Mouse (Mus musculus): ENCODE results near the gene Tubb3. TPM values are rescaled to one million over a fixed set of nuclear protein-coding genes. Genes with fewer than 3 reads are reported as not detected.
"Not testable (repeated sequence)": the region's sequence is repeated elsewhere in the genome, so short reads cannot be mapped to it uniquely, and the experiment has no call there.

The Tubb3 gene
- polyA plus RNA-seq, 1 experiment, result 1.4 TPM

DNA sequence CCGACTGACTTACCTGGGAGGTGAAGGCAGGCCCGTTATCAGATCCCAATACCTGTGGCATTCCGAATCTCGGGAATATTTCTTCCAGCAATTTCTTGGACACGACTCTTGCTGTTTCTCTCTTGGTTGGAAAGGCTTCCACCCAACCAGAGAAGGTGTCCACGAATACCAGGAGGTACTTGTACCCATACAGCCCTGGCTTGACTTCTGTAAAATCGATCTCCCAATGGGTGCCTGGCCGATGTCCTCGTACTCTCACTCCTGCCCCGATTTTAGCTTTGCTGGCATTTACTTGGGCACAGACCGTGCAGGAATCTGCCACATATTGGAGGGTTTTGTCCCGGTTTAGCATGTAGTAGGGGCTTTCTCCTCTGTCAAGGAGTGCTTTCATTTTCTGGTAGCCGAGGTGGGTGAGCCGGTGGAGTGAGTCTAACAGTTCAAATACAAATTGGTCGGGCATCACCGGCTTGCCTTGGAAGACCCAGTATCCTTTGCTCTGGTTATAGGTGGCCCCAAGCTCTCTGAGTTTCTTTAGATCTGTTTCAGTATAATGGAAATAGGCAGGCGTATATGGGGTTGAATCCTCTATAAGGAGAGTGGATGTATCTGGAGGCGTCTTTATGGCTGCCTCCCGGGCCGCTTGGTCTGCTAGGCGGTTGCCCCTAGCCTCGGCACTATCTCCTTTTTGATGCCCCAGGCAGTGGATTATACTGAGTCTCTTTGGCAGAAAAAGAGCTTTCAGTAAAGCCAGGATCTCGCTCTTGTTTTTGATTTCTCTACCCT is 17.9 kb downstream of the Tubb3 start:
- 94% methylated on average over 23 of the region's 23 CpGs for WGBS
- no peak for DNase-seq
- Histone ChIP-seq H3K4me3 (replicated peaks; ENCODE audit: extremely low read depth, low read depth, low read length) (no peak overlapping the region), H3K4me1 (ENCODE audit: control insufficient read depth, insufficient read depth, low read length) (no peaks in the 10 kb centered on the region)
- no peak for TF ChIP-seq CTCF (IDR thresholded peaks at IDR 0.05; ENCODE audit: insufficient read depth, low read length)
- TF ChIP-seq POLR2A (IDR thresholded peaks at IDR 0.05; ENCODE audit: borderline replicate concordance, extremely low read depth, low read depth, low read length), result no peak

- H3K4me3 ChIP-seq (replicated peaks; ENCODE audit: extremely low read depth, low read depth, low read length); H3K4me1 ChIP-seq (ENCODE audit: control insufficient read depth, insufficient read depth, low read length); DNase-seq: not testable (repeated sequence)
- WGBS, result 96% methylated on average over 15 of the region's 15 CpGs
Observed at GRCm38 (mm10) chr8:123429722-123430013, 18.4 kb downstream of the Tubb3 start.

DNA sequence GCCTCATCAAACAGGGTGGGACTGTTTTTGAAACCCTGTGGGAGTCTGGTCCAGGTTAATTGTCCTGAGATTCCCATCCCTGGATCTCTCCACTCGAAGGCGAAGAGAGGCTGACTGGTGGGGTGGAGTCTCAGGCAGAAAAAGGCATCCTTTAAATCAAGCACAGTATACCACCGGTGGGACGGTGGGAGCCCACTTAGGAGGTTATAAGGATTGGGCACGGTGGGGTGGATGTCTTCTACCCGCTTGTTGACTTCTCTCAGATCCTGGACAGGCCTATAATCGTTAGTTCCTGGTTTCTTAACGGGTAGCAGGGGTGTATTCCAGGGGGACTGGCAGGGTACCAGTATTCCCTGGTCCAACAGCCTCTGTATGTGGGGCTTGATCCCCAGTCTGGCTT is 19.7 kb downstream of the Tubb3 start:
- not testable (repeated sequence) for H3K4me1 ChIP-seq (ENCODE audit: control insufficient read depth, insufficient read depth, low read length); H3K4me3 ChIP-seq (replicated peaks; ENCODE audit: extremely low read depth, low read depth, low read length); DNase-seq
- 89% methylated on average over 8 of the region's 8 CpGs for WGBS

DNA sequence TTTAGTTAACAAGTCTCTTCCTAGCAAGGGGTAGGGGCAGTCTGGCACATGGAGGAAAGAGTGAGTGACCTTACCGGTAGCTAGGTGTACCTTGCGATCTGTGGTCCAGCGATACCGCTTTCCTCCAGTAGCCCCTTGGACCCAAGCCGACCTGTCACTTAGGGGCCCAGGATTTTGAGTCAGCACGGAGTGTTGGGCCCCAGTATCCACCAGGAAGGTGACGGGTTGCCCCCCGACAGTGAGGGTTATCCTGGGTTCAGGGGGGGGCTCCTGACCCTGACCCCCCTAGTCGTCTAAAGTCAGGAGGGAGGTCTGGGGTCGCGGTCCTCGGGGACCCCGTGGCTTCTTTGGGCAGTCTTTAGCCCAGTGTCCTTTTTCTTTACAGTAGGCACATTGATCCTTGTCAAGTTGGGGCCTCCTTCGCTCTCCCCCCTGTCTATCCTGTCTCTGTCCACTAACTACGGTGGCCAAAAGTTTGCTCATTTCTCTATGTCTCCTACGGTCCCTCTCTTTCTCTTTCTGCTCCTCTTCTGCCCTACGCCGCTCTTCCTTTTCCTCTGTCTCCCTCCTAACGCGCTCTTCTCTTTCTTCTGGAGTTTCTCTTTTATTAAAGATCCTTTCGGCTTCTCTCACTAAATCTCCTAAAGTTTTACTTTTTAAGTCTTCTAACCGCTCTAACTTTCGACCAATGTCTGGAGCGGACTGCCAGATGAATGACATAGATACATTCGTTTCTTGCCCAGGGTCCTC is 20.6 kb downstream of the Tubb3 start:
- TF ChIP-seq CTCF (IDR thresholded peaks at IDR 0.05; ENCODE audit: insufficient read depth, low read length), result no peak
- TF ChIP-seq POLR2A (IDR thresholded peaks at IDR 0.05; ENCODE audit: borderline replicate concordance, extremely low read depth, low read depth, low read length), result no peak
- 94% methylated on average over 25 of the region's 25 CpGs for WGBS
- Histone ChIP-seq H3K4me3 (replicated peaks; ENCODE audit: extremely low read depth, low read depth, low read length) (no peak overlapping the region), H3K4me1 (ENCODE audit: control insufficient read depth, insufficient read depth, low read length) (no peaks in the 10 kb centered on the region)
- DNase-seq, result no peak

GRCm38 (mm10) chr8:123432381-123432780 is 21.2 kb downstream of the Tubb3 start:
- Histone ChIP-seq H3K4me1 (ENCODE audit: control insufficient read depth, insufficient read depth, low read length) (no peaks in the 10 kb centered on the region), H3K4me3 (replicated peaks; ENCODE audit: extremely low read depth, low read depth, low read length) (no peak overlapping the region)
- DNase-seq, result no peak
- WGBS, result 95% methylated on average over 16 of the region's 16 CpGs
- TF ChIP-seq POLR2A (IDR thresholded peaks at IDR 0.05; ENCODE audit: borderline replicate concordance, extremely low read depth, low read depth, low read length) (no peak), CTCF (IDR thresholded peaks at IDR 0.05; ENCODE audit: insufficient read depth, low read length) (no peak)

DNA sequence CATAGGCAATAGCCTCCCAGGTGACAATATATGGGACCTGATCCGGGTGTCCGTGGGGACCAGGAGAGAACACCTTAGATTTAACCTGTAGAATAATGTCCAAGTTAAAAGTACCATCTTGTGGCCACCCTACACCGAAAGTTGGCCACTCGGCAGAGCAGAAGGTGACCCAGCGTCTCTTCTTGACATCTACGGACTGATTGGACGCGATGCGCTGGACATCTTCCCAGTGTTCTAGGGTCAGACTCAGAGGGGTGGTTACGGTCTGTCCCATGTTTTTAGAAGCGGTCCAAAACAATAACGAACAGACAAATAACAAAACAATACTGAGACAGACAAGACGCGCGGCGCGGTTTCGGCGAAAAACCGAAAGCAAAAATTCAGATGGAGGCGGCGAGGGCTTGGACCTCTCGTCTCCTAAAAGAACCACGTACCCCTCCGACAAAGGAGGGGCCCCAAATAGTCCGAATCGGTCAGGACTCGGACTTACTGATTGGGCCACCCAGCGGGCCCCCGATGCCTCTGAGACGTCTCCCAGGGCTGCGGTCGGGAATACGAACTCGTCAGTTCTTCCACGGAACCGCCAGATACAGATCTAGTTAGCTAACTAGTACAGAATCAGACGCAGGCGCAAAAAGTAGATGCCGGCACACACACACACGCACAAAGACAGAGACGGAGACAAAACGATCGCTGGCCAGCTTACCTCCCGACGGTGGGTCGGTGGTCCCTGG is 22.2 kb downstream of the Tubb3 start:
- WGBS, result 96% methylated on average over 47 of the region's 47 CpGs
- DNase-seq, result not testable (repeated sequence)

GRCm38 (mm10) chr8:123441788-123442187 is 30.6 kb downstream of the Tubb3 start:
- Histone ChIP-seq H3K4me1 (ENCODE audit: control insufficient read depth, insufficient read depth, low read length) (peaks cover 3% of the 10 kb centered on the region; the same call in 1 of the 2 replicates), H3K4me3 (replicated peaks; ENCODE audit: extremely low read depth, low read depth, low read length) (no peak overlapping the region)
- WGBS, result 88% methylated on average over 2 of the region's 2 CpGs
- DNase-seq, result no peak
- no peak for TF ChIP-seq CTCF (IDR thresholded peaks at IDR 0.05; ENCODE audit: insufficient read depth, low read length)
- no peak for TF ChIP-seq POLR2A (IDR thresholded peaks at IDR 0.05; ENCODE audit: borderline replicate concordance, extremely low read depth, low read depth, low read length)

More for the DNA sequence above, 22.2 kb downstream of the Tubb3 start:
- not testable (repeated sequence) for H3K4me3 ChIP-seq (replicated peaks; ENCODE audit: extremely low read depth, low read depth, low read length); H3K4me1 ChIP-seq (ENCODE audit: control insufficient read depth, insufficient read depth, low read length)

DNA sequence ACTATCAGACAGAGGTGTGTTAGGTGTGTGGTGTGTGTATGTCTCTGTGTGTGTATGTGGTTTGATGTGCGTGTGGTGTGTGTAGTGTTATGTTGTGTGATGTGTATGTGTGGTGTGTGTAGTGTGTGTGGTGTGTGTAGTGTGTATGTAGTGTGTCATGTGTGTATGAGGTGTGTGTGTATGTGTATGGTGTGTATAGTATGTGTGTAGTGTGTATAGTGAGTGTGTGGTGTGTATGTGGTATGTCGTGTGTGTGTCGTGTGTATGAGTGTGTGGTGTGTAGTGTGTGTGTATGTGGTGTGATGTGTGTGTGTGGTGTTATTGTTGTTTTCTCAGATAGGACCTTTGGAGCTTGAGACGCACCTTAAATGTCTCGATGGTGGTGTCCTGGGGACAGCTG is 31.1 kb downstream of the Tubb3 start:
- TF ChIP-seq POLR2A (IDR thresholded peaks at IDR 0.05; ENCODE audit: borderline replicate concordance, extremely low read depth, low read depth, low read length) (no peak), CTCF (IDR thresholded peaks at IDR 0.05; ENCODE audit: insufficient read depth, low read length) (no peak)

DNA sequence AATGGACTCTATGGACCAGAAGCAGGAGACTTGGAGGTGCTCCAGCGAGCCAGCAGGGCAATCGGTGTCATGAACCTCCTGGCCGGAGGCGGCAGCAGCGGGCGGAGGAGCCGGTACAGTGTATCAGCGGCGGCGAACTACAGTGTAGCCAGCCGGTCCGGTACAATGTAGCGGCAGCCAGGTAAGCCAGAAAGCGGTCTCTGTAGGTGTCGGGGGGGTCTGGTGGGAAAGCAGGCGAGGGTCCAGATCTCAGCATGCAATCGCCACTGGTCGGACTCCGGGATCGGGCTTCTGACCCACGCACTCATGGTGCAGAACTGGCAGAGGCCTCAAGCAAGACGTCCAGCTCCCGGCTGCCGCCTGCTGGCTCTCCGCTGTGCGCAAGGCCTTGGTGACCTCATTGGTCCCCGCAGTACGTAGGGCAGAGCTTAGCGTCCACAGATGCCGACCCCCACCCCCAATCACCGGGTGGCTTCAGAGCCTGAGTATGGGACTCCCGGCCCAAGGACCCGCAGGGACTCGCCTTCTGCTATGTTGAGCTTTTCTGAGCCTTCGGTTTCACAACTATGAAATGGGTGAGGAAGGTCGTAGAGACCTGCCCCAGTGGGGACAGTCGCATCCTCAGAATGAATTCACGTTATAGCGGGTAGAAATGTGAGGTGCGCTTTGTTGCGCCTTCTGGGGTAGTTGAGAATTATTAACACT is 31.8 kb downstream of the Tubb3 start:
- TF ChIP-seq POLR2A (IDR thresholded peaks at IDR 0.05; ENCODE audit: borderline replicate concordance, extremely low read depth, low read depth, low read length) (peak; percentile 28; the same call in 1 of the 2 replicates), CTCF (IDR thresholded peaks at IDR 0.05; ENCODE audit: insufficient read depth, low read length) (peak; percentile 73)

More for the DNA sequence above, 31.1 kb downstream of the Tubb3 start:
- Histone ChIP-seq H3K4me3 (replicated peaks; ENCODE audit: extremely low read depth, low read depth, low read length) (no peak overlapping the region), H3K4me1 (ENCODE audit: control insufficient read depth, insufficient read depth, low read length) (peaks cover 3% of the 10 kb centered on the region; the same call in 1 of the 2 replicates)
- no peak for DNase-seq
- WGBS, result 81% methylated on average over 5 of the region's 5 CpGs

More for the DNA sequence above, 31.8 kb downstream of the Tubb3 start:
- under 1% methylated on average over 41 of the region's 41 CpGs for WGBS
- H3K4me1 ChIP-seq (ENCODE audit: control insufficient read depth, insufficient read depth, low read length), result peaks cover 3% of the 10 kb centered on the region; the same call in 1 of the 2 replicates
- peak; percentile 94 for DNase-seq
- H3K4me3 ChIP-seq (replicated peaks; ENCODE audit: extremely low read depth, low read depth, low read length), result peak overlapping the region; percentile 74
